Mouse (Mus musculus): ENCODE results near the gene Atp13a4. TPM values are rescaled to one million over a fixed set of nuclear protein-coding genes. Genes with fewer than 3 reads are reported as not detected.

The Atp13a4 gene
- total RNA-seq, 1 experiment from 2014 or later = not detected

Other genes starting within 250 kb of the Atp13a4 start
- not detected in 2 replicates for gene Atp13a5, start 166.1 kb downstream of the Atp13a4 start, total RNA-seq (2017)
- 77.8 and 84.8 TPM in 2 replicates for gene Opa1, start 34.5 kb upstream of the Atp13a4 start, total RNA-seq (2017)

Data from common myeloid progenitor, adult 5-6 weeks (primary cell).